Mouse (Mus musculus) heart, adult 8-10 months (tissue): ENCODE results near the gene Klhl25. TPM values are rescaled to one million over a fixed set of nuclear protein-coding genes. Genes with fewer than 3 reads are reported as not detected.
"Not testable (repeated sequence)": the region's sequence is repeated elsewhere in the genome, so short reads cannot be mapped to it uniquely, and the experiment has no call there.

Experiments used
- DNase-seq: peaks from one replicate; pipeline ENCODE4 v3.0.0; 2022; ENCODE audit warnings: low spot score
- total RNA-seq, 4 experiments: library from RNA; stranded (reverse); gene quantifications; 2 replicates each; pipeline ENCODE4 v1.2.4; 2022

Gene Klhl25
- total RNA-seq, 4 experiments from 2014 or later, result 2.9 to 5.6 (median 3.8) TPM

GRCm38 (mm10) chr7:75873216-75873615 is 25.1 kb downstream of the Klhl25 start:
- DNase-seq, result no peak

GRCm38 (mm10) chr7:75873746-75874145 is 25.6 kb downstream of the Klhl25 start:
- no peak for DNase-seq

- not testable (repeated sequence) for DNase-seq
These were observed 31.3 kb downstream of the Klhl25 start for GRCm38 (mm10) chr7:75879436-75879835.

- no peak for DNase-seq
These were observed 32.1 kb downstream of the Klhl25 start for GRCm38 (mm10) chr7:75880236-75880635.

- DNase-seq, result peak; percentile 79
These were observed 32.5 kb downstream of the Klhl25 start for GRCm38 (mm10) chr7:75880650-75881049.

- no peak for DNase-seq
These were observed 33.3 kb downstream of the Klhl25 start for GRCm38 (mm10) chr7:75881376-75881775.

- no peak for DNase-seq
These were observed 33.7 kb downstream of the Klhl25 start for GRCm38 (mm10) chr7:75881791-75882190.

- DNase-seq, result no peak
These were observed 43.4 kb downstream of the Klhl25 start for GRCm38 (mm10) chr7:75891466-75891865.

GRCm38 (mm10) chr7:75892737-75893136 is 44.6 kb downstream of the Klhl25 start:
- DNase-seq, result no peak

- peak; percentile 16 for DNase-seq
These were observed 45.6 kb downstream of the Klhl25 start for GRCm38 (mm10) chr7:75893709-75894108.

- DNase-seq, result no peak
These were observed 48.9 kb downstream of the Klhl25 start for GRCm38 (mm10) chr7:75897041-75897440.

- no peak for DNase-seq
These were observed 51.0 kb downstream of the Klhl25 start for GRCm38 (mm10) chr7:75899102-75899501.

GRCm38 (mm10) chr7:75899517-75899916 is 51.4 kb downstream of the Klhl25 start:
- DNase-seq, result no peak

GRCm38 (mm10) chr7:75899954-75900353 is 51.8 kb downstream of the Klhl25 start:
- DNase-seq, result no peak

GRCm38 (mm10) chr7:75905145-75905544 is 57.0 kb downstream of the Klhl25 start:
- no peak for DNase-seq

- peak; percentile 50 for DNase-seq
These were observed 62.0 kb downstream of the Klhl25 start for GRCm38 (mm10) chr7:75910035-75910651.

- no peak for DNase-seq
These were observed 62.5 kb downstream of the Klhl25 start for GRCm38 (mm10) chr7:75910652-75911035.

GRCm38 (mm10) chr7:75913952-75914351 is 65.8 kb downstream of the Klhl25 start:
- peak; percentile 59 for DNase-seq

GRCm38 (mm10) chr7:75915550-75915949 is 67.4 kb downstream of the Klhl25 start:
- DNase-seq, result not testable (repeated sequence)

- no peak for DNase-seq
These were observed 69.6 kb downstream of the Klhl25 start for GRCm38 (mm10) chr7:75917662-75918061.

GRCm38 (mm10) chr7:75919745-75920144 is 71.6 kb downstream of the Klhl25 start:
- DNase-seq, result not testable (repeated sequence)
